Mouse (Mus musculus): ENCODE results near the gene Pik3r4.

DNA sequence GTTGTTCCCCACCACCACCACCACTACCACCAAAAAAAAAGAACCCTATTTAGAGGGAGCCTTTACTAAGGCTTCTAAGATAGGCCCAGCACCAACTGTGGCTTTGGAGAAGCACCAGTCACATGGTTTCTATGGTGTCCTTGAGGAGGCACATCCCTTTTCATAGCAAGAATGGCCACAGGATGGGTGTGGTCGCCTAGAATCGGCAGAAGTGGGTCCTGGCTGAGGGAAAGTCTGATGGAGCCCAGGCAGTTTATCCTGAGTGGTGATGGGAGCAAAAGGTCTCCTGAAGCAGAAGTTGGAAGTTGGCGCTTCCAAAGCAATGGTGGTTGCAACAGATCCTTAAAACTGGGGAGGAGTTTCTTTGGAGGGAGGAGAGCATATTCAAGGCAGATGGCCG lies 43.9 kb upstream of the Pik3r4 start:
- TF ChIP-seq MAFK (IDR thresholded peaks at IDR 0.05; ENCODE audit: insufficient read depth, low read depth, low read length) (no peak), ZNF384 (IDR thresholded peaks at IDR 0.05; ENCODE audit: low read depth, low read length) (no peak), HCFC1 (IDR thresholded peaks at IDR 0.05; ENCODE audit: borderline replicate concordance, insufficient read depth, low read length) (no peak), CHD2 (IDR thresholded peaks at IDR 0.05; ENCODE audit: low read depth, low read length) (no peak)
